Mouse (Mus musculus) liver, adult 2 months (tissue): ENCODE measurements around the gene Rpl31.

Experiments used
- CTCF ChIP-seq: fragments of 200-500 bp; IDR thresholded peaks from 2 replicates; pipeline ENCODE4 v1.5.1; 2011; ENCODE audit warnings: low read depth, low read length, control low read depth
- POLR2A ChIP-seq: fragments of 200-500 bp; IDR thresholded peaks from 2 replicates; pipeline ENCODE4 v1.6.1; 2011; ENCODE audit warnings: low read length, control low read depth; ENCODE audit not compliant: insufficient read depth; ENCODE audit errors: extremely low read depth

GRCm38 (mm10) chr1:39379021-39379420 lies 11.4 kb downstream of the Rpl31 start:
- no peak for TF ChIP-seq CTCF
- TF ChIP-seq POLR2A = no peak
